Mouse (Mus musculus) kidney, adult 9 months (tissue): ENCODE measurements at regions not wholly inside any gene's neighbourhood (a gene's known extent, or its start where the extent isn't known, plus 50 kb on each side); places are given as distances from the start of the nearest gene placed in this dataset.
"Not testable (repeated sequence)": the region's sequence is repeated elsewhere in the genome, so short reads cannot be mapped to it uniquely, and the experiment has no call there.

Experiments used
- DNase-seq: peaks from one replicate; pipeline ENCODE4 v3.0.0; 2022

DNA sequence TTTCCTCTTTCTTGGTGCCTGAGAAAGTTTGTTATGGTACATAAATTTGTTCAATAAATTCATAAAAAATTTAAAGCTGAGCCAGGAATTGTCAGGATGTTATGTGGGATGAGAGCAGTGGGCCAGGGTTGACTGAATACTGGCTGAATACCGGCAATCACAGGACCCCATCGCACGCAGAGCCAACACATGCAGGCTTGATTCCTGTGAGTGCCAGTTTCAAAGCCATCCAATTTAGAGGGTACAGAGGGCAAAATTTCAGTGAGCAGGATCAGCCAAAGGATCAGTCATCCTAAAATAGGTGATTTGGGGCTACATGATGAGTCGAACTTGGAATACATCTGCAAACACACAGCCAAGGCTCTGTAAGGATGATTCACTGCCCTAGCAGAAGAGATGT, 583.6 kb upstream of the Nectin3 start:
- no peak for DNase-seq

DNA sequence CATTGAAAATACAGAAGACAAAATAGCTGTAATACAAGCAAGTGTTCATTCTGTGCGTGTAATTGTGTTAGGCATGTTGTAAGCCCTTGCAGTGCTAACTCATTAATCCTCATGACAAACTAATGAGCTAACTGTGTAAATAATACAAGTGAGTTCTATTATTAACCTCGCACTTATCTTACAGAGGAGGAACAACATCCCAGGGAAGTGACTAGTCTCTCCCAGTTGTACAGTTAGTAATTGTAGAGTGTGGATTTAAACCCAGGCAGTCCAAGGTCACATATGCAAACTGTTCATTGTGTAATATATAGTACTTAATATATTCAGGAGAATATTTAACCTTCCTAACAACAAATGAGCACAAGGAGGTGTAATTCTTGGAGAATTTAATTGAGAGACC, 582.0 kb upstream of the Nectin3 start:
- no peak for DNase-seq

- no peak for DNase-seq
These were observed 561.1 kb upstream of the Nectin3 start for GRCm38 (mm10) chr16:47059293-47059963.

- no peak for DNase-seq
These were observed 560.5 kb upstream of the Nectin3 start for GRCm38 (mm10) chr16:47058811-47059210.

DNA sequence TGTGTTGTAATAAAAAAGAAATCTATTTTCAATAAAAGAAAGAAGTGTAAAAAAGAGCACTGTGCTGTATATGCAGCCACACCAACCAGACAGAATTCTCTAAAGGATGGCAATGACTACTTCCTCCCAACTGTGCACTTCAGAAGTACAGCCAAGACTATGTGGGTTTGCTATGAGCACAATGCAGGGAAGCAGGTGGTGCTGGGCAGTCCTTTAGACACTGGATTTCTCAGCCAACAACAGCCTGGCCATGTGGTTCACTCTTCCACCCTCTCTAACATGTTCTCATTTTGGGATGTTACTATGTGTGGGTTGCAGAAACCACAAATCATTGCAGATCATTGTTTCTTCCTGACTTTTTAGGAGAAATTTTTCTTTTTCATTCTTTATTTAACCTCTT, 527.6 kb upstream of the Nectin3 start:
- DNase-seq = no peak

DNA sequence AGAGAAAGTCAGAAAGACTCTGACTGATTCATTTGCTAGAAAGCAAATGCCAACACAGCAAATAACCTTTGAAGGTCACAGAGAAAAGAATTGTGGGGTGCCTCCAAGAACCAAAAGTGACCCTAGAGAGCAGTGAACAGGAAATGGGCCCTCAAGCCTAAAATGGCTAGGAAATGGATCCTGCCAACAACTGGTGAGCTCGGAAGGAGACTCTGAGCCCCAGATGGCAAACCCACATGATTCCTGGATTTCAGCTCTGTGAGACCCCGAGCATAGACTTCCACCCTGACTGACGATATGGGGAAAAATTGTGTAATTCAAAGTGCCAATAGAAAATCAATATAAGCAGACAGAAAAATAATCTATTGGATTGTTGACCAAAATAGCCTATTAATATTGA, 519.2 kb upstream of the Nectin3 start:
- no peak for DNase-seq

GRCm38 (mm10) chr16:46982910-46983600, 484.7 kb upstream of the Nectin3 start:
- no peak for DNase-seq

DNA sequence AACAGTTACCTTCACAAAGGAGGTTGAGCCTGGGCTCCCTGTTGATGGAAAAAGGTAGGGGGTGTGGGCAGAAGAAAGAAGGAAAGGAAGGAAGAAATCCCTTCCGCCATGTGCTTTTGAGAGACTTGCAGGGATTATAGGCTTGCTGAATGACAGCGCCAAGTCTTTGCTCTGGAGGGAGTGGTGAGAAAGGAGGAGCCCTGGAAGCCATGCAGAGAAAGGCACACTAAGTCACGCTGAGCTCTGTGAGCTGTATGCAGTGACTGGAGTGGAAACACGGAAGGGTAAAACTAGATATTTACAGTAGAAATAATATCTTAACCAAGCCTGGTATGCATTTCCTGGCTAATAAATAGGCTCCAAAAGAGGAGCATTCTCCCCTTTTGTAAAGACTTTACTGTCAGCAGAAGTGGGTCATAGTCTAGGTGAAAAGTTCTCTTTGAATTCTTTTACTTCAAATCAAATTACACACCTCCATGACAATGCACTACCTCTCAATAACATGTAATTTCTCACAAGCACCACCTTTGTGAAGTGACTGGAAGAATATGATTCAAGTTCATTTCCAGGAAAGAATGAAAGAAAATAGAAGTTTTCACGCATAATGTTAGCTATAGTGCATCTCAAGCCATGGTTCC, 484.1 kb upstream of the Nectin3 start:
- DNase-seq = no peak

DNA sequence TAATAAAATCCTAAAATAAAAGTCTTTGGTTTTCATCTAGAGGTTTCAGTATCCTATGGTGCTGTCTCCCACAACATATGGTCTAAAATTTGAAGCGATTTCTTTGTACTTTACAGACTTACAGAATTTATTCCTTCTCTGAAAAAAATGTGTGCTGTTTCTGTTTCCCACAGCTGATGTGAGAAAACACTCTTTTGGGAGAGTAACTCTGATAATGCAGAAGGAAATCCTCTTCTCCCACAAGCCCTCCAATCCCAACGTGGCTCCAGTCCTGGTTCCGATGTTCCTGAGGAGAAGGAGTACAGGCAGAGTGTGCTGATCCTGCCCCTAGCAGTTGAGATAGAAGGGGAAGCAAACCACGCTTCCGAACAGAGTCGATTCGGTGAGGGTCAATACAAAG, 467.4 kb upstream of the Nectin3 start:
- DNase-seq = no peak

- DNase-seq = no peak
These were observed 458.7 kb upstream of the Nectin3 start for GRCm38 (mm10) chr16:46956990-46957389.

DNA sequence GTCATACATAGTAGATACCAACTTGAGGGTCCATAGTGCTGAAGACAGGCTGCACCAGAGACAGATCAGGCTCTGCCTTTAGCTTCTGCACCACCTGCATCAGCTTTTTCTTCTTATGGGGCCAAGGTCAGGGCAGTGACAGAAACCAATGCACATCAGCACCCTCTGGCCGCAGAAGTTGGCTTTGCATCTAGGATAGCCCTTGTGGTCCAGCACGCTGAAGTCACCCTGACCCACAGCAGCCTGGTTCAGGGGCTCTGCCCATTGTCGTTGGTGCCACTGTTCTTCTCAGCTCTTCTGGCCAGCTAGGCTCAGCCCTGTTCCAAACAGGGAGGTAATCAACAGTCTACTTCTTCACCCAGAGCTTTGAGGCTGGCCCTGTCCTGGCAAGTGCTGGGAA, 427.7 kb upstream of the Nectin3 start:
- DNase-seq = peak; percentile 50

DNA sequence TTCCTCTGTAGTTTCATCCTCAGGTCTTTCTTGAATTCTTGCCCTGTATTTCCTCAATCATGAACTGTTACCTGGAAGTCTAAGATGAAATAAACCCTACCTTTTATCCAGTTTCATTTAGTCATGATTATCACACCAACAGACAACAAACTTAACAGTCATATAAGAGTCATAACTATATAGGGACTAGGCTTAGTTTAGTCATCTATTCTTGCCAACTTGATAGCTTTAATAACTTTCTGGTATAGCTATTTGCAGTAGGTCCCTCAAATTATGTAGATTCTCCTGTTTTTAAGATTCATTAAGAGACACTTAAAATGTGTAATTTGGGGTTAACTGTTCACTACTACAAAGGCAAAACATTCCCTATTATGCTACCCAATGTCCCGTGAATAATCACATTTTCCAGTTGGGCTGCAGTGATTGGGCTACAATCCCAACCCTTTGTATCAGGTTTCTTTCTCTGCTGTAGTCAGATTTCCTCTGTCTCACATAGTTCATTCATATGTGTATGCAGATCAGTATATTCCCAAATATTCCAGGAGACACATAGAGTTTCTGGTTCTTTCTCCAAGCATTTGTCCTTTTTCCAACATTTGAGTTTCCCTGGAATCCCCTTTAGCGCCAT, 396.4 kb upstream of the Nectin3 start:
- DNase-seq = no peak

DNA sequence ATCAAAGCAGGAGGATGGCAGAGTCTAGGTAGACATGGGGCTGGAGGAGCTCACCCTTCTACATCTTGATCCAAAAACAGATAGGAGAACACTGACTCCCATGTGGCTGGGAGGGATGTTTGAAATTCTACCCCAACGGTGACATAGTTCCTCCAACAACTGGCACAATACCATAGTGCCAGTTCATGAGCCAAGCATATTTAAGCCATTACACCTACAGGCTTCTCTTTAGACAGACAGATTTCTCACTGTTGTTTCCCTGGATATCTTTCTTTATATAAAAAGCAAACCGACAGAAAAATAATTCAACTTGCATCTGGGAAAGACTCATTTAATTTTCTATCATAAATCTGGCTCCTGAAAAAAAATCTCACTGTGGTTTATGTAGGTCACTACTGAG, 380.4 kb upstream of the Nectin3 start:
- DNase-seq = no peak

DNA sequence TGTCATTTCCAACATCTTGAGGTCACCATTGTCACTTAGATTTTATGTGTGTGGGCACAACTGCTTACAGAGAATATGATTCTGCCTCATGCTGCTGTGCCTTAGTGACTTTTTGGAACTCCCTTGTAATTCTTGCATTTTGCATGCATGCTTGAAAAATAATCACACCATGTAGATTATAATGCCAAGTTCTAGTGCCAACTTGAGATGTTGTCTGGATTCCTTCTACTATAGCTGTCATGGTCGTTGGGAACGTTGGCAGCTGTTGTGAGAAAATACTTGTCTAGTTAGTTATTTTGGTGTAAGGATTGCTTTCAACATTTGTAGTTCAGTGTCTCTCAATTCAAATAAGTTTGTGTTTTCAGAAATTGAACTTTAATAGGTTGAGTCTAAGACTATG, 365.6 kb upstream of the Nectin3 start:
- DNase-seq = no peak

DNA sequence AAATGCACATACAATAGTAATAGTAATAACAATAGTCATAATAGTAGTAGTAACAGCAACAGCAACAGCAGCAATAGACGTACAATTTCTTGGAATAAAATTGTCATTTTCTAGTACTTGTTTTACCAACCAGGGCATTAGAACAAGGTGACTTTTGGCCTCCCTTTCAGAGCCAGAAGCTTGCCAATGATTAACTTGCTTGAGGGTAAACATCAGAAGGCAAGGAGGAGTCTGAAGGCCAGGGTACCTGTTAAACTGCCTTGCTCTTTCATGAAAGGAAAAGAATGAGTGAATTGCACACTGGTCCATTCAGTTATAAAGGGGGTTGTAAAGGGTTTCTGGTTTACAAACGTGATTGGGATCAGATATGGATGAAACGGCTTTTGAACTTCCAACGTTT, 351.2 kb upstream of the Nectin3 start:
- DNase-seq = peak; percentile 95

GRCm38 (mm10) chr16:46848755-46849154, 350.4 kb upstream of the Nectin3 start:
- no peak for DNase-seq

GRCm38 (mm10) chr16:46847707-46848356, 349.5 kb upstream of the Nectin3 start:
- DNase-seq = no peak

DNA sequence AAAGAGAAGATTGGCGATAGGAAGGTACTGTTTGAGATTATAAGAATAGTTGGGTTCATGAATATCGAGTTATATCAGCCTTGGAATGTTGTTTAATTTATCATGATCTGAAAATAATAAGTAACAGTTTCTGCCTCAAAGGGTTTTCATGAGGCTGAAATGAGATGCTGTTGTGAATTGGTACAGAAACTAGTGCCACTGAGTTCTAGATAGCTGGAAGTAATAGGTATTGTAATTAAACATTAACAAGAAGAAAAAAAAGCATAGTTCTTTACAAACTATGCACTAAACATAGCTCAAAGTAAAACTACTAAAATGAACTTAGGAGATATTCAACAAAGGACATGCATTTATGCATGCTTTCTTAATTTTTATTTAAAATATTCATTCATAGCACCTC, 342.9 kb upstream of the Nectin3 start:
- peak; percentile 50 for DNase-seq

DNA sequence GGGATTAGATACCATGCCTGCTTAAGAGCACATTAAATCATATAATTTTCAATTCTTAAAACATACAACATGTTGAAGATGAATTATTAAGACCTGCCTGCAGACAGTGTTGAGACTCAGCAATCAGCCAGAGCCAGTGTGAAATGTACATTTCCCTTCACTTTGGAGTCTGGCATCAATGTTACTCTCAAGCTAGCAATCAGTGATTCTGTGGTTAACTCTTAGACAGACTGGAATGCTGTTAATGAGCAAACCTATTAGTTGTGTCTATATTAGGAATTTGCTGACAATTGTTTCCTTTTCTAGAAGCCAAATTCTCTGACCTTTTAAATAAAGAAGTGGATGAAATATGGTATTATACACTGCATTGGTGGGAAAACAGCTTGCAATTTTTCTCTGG, 342.4 kb upstream of the Nectin3 start:
- peak; percentile 77 for DNase-seq

DNA sequence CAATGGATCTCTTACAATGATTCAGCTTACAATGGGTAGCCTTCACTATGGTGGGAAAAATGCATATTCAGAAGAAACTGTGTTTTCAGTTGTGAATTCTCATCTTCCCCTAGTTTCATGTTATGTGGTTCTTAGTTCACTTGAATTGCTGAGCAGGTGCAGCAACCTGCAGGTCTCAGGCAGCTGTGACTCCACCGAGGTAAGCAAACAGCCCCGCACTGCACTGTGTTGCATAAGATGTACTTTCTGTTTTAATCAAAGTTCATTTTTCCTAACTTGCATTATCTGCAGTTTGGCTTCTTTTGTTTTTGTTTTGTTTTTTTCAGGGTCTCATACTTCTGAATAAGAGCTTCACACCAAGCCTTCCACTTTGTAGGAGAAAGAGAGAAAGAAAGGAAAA, 326.8 kb upstream of the Nectin3 start:
- peak; percentile 39 for DNase-seq

- no peak for DNase-seq
These were observed 324.4 kb upstream of the Nectin3 start for GRCm38 (mm10) chr16:46822753-46823152.

- DNase-seq = no peak
These were observed 319.9 kb upstream of the Nectin3 start for GRCm38 (mm10) chr16:46818215-46818614.

- DNase-seq = not testable (repeated sequence)
These were observed 313.5 kb upstream of the Nectin3 start for GRCm38 (mm10) chr16:46811835-46812234.
